Mouse (Mus musculus) heart, adult 2 months (tissue): ENCODE measurements around the gene Tmem259.
"Not testable (repeated sequence)": the region's sequence is repeated elsewhere in the genome, so short reads cannot be mapped to it uniquely, and the experiment has no call there.

Source experiments
- EP300 ChIP-seq: fragments of 200-500 bp; IDR thresholded peaks from 2 replicates; pipeline ENCODE4 v1.6.1; 2011; ENCODE audit warnings: low read depth, low read length, control low read depth; ENCODE audit not compliant: insufficient read depth
- POLR2A ChIP-seq: fragments of 200-500 bp; IDR thresholded peaks from 2 replicates; pipeline ENCODE4 v1.6.1; 2011; ENCODE audit warnings: mild to moderate bottlenecking, low read depth, low read length, control low read depth; ENCODE audit not compliant: insufficient read depth

DNA sequence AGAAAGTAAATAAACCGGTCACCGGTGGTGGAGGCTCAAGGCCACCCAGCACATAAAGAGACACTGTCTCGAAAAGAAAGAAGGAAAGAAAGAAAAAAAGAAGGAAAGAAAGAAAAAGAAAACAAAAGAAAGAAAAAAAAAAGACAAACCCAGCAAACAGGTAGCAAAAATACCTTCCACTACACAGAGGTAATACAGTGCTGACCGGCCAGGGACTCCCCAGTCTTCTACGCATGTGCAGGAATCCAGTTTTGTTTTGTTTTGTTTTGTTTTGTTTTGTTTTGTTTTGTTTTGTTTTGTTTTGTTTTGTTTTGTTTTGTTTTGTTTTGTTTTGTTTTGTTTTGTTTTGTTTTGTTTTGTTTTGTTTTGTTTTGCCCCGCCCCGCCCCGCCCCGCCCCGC is 24.7 kb downstream of the Tmem259 start:
- not testable (repeated sequence) for TF ChIP-seq POLR2A, EP300
